Mouse (Mus musculus) G1E (cell line): ENCODE results near the gene Mamstr. TPM values are rescaled to one million over a fixed set of nuclear protein-coding genes. Genes with fewer than 3 reads are reported as not detected.

Source experiments
- ATAC-seq: 2 replicates; pipeline ENCODE4 v1.8.0; 2016; ENCODE audit warnings: mild to moderate bottlenecking; ENCODE audit not compliant: insufficient number of reproducible peaks, poor library complexity, low FRiP score, severe bottlenecking; ENCODE audit errors: extremely low read depth
- DNase-seq: peaks from one replicate; pipeline ENCODE4 v3.0.0; 2012; ENCODE audit warnings: low spot score
- H3K27me3 ChIP-seq: 2 replicates; pipeline ENCODE4 v1.6.1; 2012; ENCODE audit warnings: mild to moderate bottlenecking, low read length, inconsistent platforms; ENCODE audit not compliant: insufficient read depth
- H3K36me3 ChIP-seq: replicated peaks from 2 replicates; pipeline ENCODE3; 2012; ENCODE audit warnings: mild to moderate bottlenecking, inconsistent platforms
- H3K4me1 ChIP-seq: 2 replicates; pipeline ENCODE4 v1.6.1; 2012; ENCODE audit warnings: low read depth, low read length, inconsistent platforms, mixed read lengths; ENCODE audit not compliant: insufficient read depth
- H3K4me3 ChIP-seq: 2 replicates; pipeline ENCODE4 v1.5.1; 2012; ENCODE audit warnings: low read depth, mild to moderate bottlenecking, inconsistent platforms, low read length, moderate library complexity, mixed read lengths
- H3K9me3 ChIP-seq: replicated peaks from 2 replicates; pipeline ENCODE4 v1.6.1; 2012; ENCODE audit warnings: inconsistent platforms
- CTCF ChIP-seq: IDR thresholded peaks from 2 replicates; pipeline ENCODE4 v1.5.1; 2012; ENCODE audit warnings: low read depth, low read length, inconsistent platforms, mixed read lengths
- GATA1 ChIP-seq: IDR thresholded peaks from 2 replicates; pipeline ENCODE4 v1.6.1; 2012; ENCODE audit warnings: borderline replicate concordance, low read length, inconsistent platforms, mixed read lengths
- GATA2 ChIP-seq: IDR thresholded peaks from 2 replicates; pipeline ENCODE4 v1.6.1; 2012; ENCODE audit warnings: low read depth, low read length, inconsistent platforms, borderline replicate concordance
- POLR2AphosphoS5 ChIP-seq: IDR thresholded peaks from 2 replicates; pipeline ENCODE4 v1.6.1; 2012; ENCODE audit warnings: low read depth, low read length, inconsistent platforms; ENCODE audit not compliant: insufficient replicate concordance
- TAL1 ChIP-seq: conservative IDR thresholded peaks from 2 replicates; pipeline ENCODE4 v1.6.1; 2012; ENCODE audit warnings: low read depth, low read length, inconsistent platforms, mixed read lengths
- polyA plus RNA-seq: library from polyadenylated mRNA; stranded (reverse); fragments of >175 nt; gene quantifications from 2 replicates; pipeline ENCODE4 v1.2.3, GENCODE M21; 2012
- total RNA-seq, 2 experiments: library from RNA; stranded (forward) in 1 of 2; stranded (reverse) in 1 of 2; fragments of 200-1000 nt in 1 of 2; fragments of >200 nt in 1 of 2; fragmentation: Nextera tagmentation in 1 of 2; gene quantifications; 2 replicates each; pipeline ENCODE4 v1.2.3; 2014 to 2017

The Mamstr gene
- total and polyA plus RNA-seq, 3 experiments: not detected

GRCm38 (mm10) chr7:45617042-45617695, 22.6 kb upstream of the Mamstr start, which contains the start of gene Fut1:
Gene Fut1 (plus strand): TSS chr7:45617289.
- H3K9me3 ChIP-seq: no peaks in the 10 kb centered on the region
- no peak for ATAC-seq
- peaks cover 51% of the 10 kb centered on the region for H3K27me3 ChIP-seq
- no peaks in the 10 kb centered on the region for H3K36me3 ChIP-seq
- TF ChIP-seq GATA2 (no peak), CTCF (no peak), GATA1 (no peak), POLR2AphosphoS5 (no peak), TAL1 (no peak)
- H3K4me3 ChIP-seq: no peak within 1 kb of the TSS
- H3K4me1 ChIP-seq: 0 out of 2 replicates have a peak, but pooled peaks cover 2% of the 10 kb centered on the region
- no peak for DNase-seq

DNA sequence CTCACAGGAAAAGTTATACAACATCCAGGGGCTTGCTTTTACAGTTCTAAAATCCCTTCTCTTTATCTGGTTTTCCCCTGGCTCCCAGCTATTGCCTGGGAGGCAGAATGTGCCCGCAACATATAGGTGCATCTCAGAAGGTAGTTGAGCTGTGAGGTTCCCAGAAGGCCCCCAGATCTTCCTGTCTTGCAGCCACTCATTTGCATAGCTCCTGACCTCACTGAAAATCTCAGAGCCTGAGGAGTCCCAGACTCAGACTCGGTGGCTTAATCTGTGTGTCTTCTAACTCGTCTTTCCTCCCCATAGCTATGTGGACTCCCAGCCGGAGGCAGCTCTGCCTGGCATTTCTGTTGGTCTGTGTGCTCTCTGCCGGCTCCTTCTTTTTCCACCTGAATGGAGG, 21.5 kb upstream of the Mamstr start:
- no peak for ATAC-seq
- no peak for DNase-seq
- Histone ChIP-seq H3K9me3 (no peaks in the 10 kb centered on the region), H3K27me3 (peaks cover 55% of the 10 kb centered on the region), H3K4me3 (no peak overlapping the region), H3K4me1 (0 out of 2 replicates have a peak, but pooled peaks cover 2% of the 10 kb centered on the region), H3K36me3 (no peaks in the 10 kb centered on the region)
- TF ChIP-seq CTCF (no peak), GATA2 (no peak), POLR2AphosphoS5 (no peak), GATA1 (no peak), TAL1 (no peak)

DNA sequence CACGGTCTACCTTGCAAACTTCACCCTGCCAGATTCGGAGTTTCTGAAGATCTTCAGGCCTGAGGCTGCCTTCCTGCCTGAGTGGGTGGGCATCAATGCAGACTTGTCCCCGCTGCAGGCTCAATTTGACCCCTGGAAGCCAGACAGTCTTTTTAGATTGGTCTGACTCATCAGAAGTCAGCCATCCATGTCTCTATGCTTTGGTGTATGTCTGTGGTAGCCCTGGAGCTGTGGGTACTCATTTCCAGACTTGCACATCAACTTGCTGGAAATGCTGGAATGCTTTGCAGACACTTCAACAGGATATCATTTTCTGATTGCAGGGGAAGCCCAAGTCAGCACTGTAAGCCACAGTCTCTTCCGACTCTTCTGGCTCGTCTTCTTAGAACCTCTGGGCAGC, 20.2 kb upstream of the Mamstr start:
- ATAC-seq: no peak
- H3K4me3 ChIP-seq: no peak overlapping the region
- DNase-seq: no peak
- no peaks in the 10 kb centered on the region for H3K9me3 ChIP-seq
- H3K36me3 ChIP-seq: no peaks in the 10 kb centered on the region
- peaks cover 50% of the 10 kb centered on the region for H3K27me3 ChIP-seq
- TF ChIP-seq GATA1 (no peak), TAL1 (no peak)
- 0 out of 2 replicates have a peak, but pooled peaks cover 2% of the 10 kb centered on the region for H3K4me1 ChIP-seq

DNA sequence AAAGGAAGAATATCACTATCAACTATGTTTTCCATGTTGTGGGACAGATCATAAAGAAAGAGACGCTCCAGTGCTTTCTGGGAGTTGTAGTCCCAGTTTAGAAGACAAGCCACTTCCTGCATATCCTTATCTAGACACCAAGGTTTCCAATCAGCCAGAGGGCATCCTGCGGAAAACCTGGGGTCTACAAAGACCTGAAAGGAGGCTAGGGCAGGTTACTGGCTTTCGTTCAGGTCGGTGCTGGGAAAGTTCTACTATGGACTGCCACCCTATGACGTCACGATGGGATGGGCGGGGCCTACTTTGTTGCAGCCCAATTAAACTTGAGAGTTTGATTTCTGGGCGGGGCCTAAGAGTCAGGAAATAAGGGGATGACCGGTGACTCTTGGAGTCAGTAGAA, 18.3 kb upstream of the Mamstr start, which contains the start of gene Izumo1:
Gene Izumo1, plus strand, starts transcription at position 369 of the 400 bp plus-strand sequence.
- no peaks in the 10 kb centered on the region for H3K9me3 ChIP-seq
- H3K36me3 ChIP-seq: no peaks in the 10 kb centered on the region
- ATAC-seq (no peak), DNase-seq (no peak)
- H3K27me3 ChIP-seq: peaks cover 37% of the 10 kb centered on the region
- H3K4me1 ChIP-seq: no peaks in the 10 kb centered on the region
- no peak within 1 kb of the TSS for H3K4me3 ChIP-seq
- TF ChIP-seq TAL1 (no peak), GATA2 (no peak), POLR2AphosphoS5 (no peak), GATA1 (no peak), CTCF (no peak)

DNA sequence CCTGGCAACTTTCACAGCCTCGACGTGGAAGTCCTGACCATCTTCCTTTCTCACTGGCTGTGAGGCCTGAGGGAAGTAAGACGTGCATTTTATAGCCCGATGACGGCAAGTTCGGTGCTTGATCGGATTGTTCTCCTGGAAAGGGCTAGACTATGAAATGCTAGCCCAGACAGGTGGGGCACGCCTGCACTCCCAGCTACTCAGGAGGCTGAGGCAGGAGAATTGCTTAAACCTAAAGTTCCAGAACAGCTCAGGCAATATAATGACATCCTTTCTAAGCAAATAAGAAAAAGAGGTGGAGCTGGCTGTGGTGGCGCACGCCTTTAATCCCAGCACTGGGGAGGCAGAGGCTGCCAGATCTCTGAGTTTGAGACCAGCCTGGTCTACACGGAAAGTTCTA, 16.3 kb upstream of the Mamstr start:
- no peak for ATAC-seq
- no peak overlapping the region for H3K4me3 ChIP-seq
- no peaks in the 10 kb centered on the region for H3K36me3 ChIP-seq
- H3K4me1 ChIP-seq: no peaks in the 10 kb centered on the region
- peaks cover 24% of the 10 kb centered on the region for H3K27me3 ChIP-seq
- no peak for TF ChIP-seq CTCF
- no peak for TF ChIP-seq GATA2
- no peak for TF ChIP-seq TAL1
- no peak for TF ChIP-seq POLR2AphosphoS5
- no peak for TF ChIP-seq GATA1
- no peak for DNase-seq
- peaks cover 3% of the 10 kb centered on the region for H3K9me3 ChIP-seq

DNA sequence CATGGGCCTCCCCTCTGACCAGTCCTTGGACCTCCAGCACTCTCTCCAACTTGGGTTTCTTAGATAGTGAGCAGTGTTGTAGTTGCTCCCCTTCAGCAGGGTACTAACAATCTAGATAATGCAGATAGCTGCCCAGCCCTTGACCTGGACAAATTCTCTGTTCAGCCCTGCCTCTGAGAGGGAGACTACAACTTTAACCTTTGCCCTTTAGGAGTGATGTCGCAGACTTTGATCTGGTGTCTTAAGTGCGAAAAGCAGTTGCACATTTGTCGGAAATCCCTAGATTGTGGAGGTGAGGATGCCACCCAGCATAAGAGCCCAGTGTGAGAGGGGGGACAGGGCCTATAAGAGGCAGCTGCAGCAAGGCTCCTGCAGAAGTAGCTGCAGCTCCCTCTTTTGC, 15.1 kb upstream of the Mamstr start:
- Histone ChIP-seq H3K27me3 (peaks cover 18% of the 10 kb centered on the region), H3K36me3 (no peaks in the 10 kb centered on the region), H3K4me1 (no peaks in the 10 kb centered on the region), H3K4me3 (no peak overlapping the region), H3K9me3 (peaks cover 9% of the 10 kb centered on the region)
- ATAC-seq: no peak
- DNase-seq: no peak
- TF ChIP-seq TAL1 (no peak), POLR2AphosphoS5 (no peak), GATA1 (no peak), CTCF (no peak), GATA2 (no peak)
